Mouse (Mus musculus) CH12F3 (cell line): ENCODE data around the gene Treml4.

Source experiments
- in situ Hi-C: fragments of 300-500 bp; cut with MboI; formaldehyde crosslinking; loops from 2 replicates; pipeline ENCODE4 v1.14.3; 2020; ENCODE audit warnings: low sequenced_read_pairs

Gene Treml4

GRCm38 (mm10) chr17:48263741-48264362 is at the start of gene Treml4:
Treml4 (plus strand) TSS chr17:48264295.
- in situ Hi-C loops = no loop called here

- in situ Hi-C loops = no loop called here
Measured at GRCm38 (mm10) chr17:48215429-48215828, 48.7 kb upstream of the Treml4 start.

GRCm38 (mm10) chr17:48230680-48231079 is 33.4 kb upstream of the Treml4 start:
- in situ Hi-C loops = no loop called here

GRCm38 (mm10) chr17:48232518-48232917 is 31.6 kb upstream of the Treml4 start, which contains the start of gene Trem1:
Trem1 (plus strand) TSS chr17:48232768.
- in situ Hi-C loops = no loop called here

- in situ Hi-C loops = no loop called here
Measured at GRCm38 (mm10) chr17:48233789-48234188, 30.3 kb upstream of the Treml4 start.

DNA sequence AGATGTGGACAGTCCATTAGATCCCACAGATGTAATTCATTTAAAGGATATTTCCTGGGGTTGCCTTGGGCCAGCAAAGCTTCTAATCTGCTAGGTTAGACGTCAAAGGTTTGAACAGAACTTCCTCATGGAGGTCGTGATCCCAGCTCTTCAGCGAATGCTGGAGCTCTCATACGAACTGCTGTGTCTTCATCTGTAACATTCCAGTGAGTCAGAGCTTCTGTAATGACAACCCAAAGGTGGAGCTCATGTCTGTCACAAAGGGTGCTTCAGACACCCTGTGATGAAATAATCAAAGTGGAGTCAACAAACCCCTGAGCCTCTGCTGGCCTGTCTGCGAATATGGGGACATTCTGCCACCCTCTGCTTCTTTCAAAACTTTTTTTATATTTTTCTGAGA is 29.5 kb upstream of the Treml4 start:
- in situ Hi-C loops = no loop called here

DNA sequence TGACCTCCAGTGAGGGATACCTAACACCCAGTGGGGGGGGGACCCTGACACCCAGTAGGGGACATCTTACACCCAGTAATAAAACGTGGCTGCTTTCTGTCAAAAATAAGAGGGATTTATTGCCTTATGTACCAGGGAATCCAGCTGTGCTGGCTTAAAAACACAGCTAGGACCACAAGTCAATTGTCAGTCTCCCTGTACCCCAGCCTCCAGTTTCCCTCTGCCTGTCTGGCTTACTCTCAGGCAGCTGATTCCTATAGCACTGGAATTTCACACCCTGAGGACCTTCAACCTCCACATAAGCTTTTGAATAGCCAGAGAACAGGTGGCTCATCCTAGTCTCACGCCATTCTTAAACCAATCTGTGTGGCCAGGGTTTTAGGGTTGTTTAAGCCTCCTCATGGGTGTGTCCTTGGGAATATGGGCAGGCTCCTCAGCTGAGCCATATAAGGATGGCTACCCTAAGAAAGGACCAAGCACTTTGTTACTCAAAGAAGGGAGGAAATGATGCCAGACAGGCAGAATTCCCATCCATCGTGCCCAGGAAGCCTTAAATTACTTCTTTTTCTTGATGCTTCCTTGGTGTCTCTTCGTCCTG is 28.2 kb upstream of the Treml4 start:
- in situ Hi-C loops = no loop called here

GRCm38 (mm10) chr17:48237621-48238020 is 26.5 kb upstream of the Treml4 start:
- in situ Hi-C loops = no loop called here

- in situ Hi-C loops = no loop called here
Measured at GRCm38 (mm10) chr17:48247221-48247928, 16.7 kb upstream of the Treml4 start, which contains the start of gene Trem3. Trem3 (plus strand) TSS chr17:48247777.

DNA sequence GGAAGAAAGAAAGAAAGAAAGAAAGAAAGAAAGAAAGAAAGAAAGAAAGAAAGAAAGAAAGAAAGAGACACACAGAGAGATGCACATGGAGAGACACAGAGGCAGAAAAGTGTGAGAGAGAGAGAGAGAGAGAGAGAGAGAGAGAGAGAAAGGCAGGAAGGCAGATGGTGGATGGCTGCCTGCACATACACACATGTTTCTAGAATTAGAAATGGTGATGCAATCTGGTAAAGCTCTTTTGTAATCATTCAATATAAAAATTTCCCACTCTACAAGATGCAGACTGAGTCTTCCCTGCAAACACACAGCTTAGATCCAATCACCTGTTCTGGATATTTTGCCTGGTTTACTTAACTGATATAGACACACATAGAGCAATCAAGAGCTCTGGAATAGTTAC is 15.1 kb upstream of the Treml4 start:
- in situ Hi-C loops = no loop called here

GRCm38 (mm10) chr17:48249501-48249900 is 14.6 kb upstream of the Treml4 start:
- in situ Hi-C loops = no loop called here

DNA sequence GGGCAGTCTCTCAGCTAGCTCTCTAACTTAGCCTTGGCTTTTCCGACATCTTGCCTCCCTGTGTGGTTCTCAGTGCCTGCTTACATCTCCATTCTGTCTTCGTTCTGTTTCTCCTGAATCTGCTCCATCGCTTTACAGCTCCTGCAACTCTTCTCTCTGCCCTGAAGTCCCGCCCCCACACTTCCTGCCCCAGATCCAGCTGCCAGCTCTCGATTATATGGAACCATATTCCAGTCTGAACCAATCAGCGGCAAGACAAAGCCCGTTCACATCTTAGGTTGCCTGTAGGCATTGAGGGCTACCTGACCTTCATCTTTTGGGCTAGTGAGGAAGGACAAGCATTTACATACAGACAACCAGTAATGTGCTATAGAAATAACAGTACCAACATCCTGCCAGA is 13.5 kb upstream of the Treml4 start:
- in situ Hi-C loops = no loop called here

- in situ Hi-C loops = no loop called here
Measured at GRCm38 (mm10) chr17:48256575-48256974, 7.5 kb upstream of the Treml4 start.

GRCm38 (mm10) chr17:48261868-48262267 is 2.2 kb upstream of the Treml4 start:
- in situ Hi-C loops = no loop called here

DNA sequence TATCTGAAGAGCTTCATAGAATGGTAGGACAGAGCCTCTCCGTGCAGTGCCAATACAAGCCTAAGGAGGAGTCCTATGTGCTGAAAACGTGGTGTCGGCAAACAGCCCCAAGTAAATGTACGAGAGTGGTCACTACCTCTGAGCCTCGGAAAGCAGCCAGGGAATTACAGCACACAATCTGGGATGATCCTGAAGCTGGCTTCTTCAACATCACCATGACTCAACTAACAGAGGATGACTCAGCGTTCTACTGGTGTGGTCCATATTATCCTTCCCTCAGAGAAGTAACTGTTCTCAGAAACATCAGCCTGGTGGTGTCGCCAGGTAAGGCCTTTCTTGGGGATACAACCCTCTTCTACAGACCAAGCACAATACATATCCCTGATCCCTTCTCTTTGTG is 567 bp downstream of the Treml4 start:
- in situ Hi-C loops = no loop called here

GRCm38 (mm10) chr17:48266138-48266537 is 2.0 kb downstream of the Treml4 start:
- in situ Hi-C loops = no loop called here

DNA sequence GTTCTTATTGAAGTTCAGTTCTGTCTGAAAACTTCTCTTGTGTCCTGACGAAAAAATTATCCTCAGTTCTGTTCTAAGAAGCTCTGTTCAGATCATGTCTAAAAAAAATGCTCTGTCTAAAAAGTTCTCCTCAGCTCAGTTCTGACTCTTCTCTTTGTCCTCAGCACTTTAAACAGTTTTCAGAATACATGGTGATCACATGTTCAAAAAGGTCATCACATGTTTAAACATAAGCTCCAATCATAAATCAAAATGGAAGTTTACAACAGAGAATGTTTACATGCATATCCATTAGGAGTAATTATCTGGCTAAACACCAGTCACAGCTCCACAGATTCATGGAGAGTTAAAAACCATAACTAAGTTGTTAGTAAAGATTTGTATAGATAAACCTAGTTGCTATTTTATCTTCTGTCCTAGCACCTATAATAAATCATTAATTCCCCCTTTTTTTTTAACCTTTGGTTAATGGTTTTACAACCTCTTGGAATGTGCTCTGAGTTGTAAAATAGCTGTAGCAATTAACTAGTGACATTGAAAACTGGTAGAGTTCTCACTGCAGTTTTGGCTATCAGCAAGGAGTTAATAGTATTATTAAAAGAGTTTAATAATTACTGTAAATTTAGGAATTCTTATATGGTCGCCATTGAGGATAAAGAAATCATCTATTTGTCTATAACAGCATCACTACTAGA is 2.7 kb downstream of the Treml4 start:
- in situ Hi-C loops = no loop called here

GRCm38 (mm10) chr17:48267591-48267990 is 3.5 kb downstream of the Treml4 start:
- in situ Hi-C loops = no loop called here

- in situ Hi-C loops = no loop called here
Measured at GRCm38 (mm10) chr17:48268276-48268675, 4.2 kb downstream of the Treml4 start.

- in situ Hi-C loops = loop anchor here (5.0 kb wide), 1 partner anchor 67 kb away; no protein-coding TSS in a partner anchor
Measured at GRCm38 (mm10) chr17:48269833-48270232, 5.7 kb downstream of the Treml4 start.

- in situ Hi-C loops = loop anchor here (5.0 kb wide), 1 partner anchor 65 kb away; no protein-coding TSS in a partner anchor
Measured at GRCm38 (mm10) chr17:48272158-48272557, 8.1 kb downstream of the Treml4 start.
